Comparison of ENCODE assay signal across 19 mouse cellular contexts in genomic region chr11:36307276-36307675, GRCm38 (mm10).
DNase-seq lines count a peak whose midpoint lies in the region; ATAC-seq and TF ChIP-seq lines count a peak whose summit lies in the region.
"Had no signal": no experiment of that assay in that cellular context is flagged by ENCODE, and none has a peak within 500 bp of the region (broad histone marks: within the 10 kb centered on the region; RNA-seq: fewer than 3 reads in every experiment).

No protein-coding gene starts in this region.

- no peak for TF ChIP-seq CTCF in cerebellum, adult 2 months (IDR thresholded peaks at IDR 0.05; ENCODE audit: borderline replicate concordance, insufficient read depth, low read depth, low read length)

- H3K36me3 ChIP-seq in liver, embryonic 11.5 days (ENCODE audit: control insufficient read depth, insufficient read depth, low read length) = no peaks in the 10 kb centered on the region
- H3K36me3 ChIP-seq: forebrain, embryonic 10.5 days; limb, embryonic 13.5 days had no signal

- no peak overlapping the region for H3K27ac ChIP-seq in cerebellum, adult 2 months (ENCODE audit: insufficient read depth, low read length)
- no peak overlapping the region for H3K27ac ChIP-seq in liver, embryonic 11.5 days (ENCODE audit: low read depth, low read length)
- H3K27ac ChIP-seq: forebrain, embryonic 10.5 days; heart, adult 2 months; hindbrain, postnatal 0 days; limb, embryonic 13.5 days had no signal

- H3K4me3 ChIP-seq in cerebellum, adult 2 months (replicated peaks; ENCODE audit: insufficient read depth, low read depth, low read length) = no peak overlapping the region
- H3K4me3 ChIP-seq in liver, embryonic 11.5 days (ENCODE audit: low read depth, low read length) = no peak overlapping the region
- H3K4me3 ChIP-seq: forebrain, embryonic 10.5 days; heart, adult 2 months; limb, embryonic 13.5 days had no signal

- no peaks in the 10 kb centered on the region for H3K9me3 ChIP-seq in liver, embryonic 11.5 days (ENCODE audit: control insufficient read depth, low read length)
- H3K9me3 ChIP-seq: forebrain, embryonic 10.5 days; limb, embryonic 13.5 days had no signal

- H3K4me2 ChIP-seq in liver, embryonic 11.5 days = no peak overlapping the region
- H3K4me2 ChIP-seq: limb, embryonic 13.5 days had no signal

- no peak for TF ChIP-seq POLR2A in cerebellum, adult 2 months (IDR thresholded peaks at IDR 0.05; ENCODE audit: borderline replicate concordance, insufficient read depth, low read length)

- WGBS in cerebellum, adult 2 months = 63% methylated on average over 6 of the region's 6 CpGs
- 81% methylated on average over 6 of the region's 6 CpGs for WGBS in liver, embryonic 11.5 days

- H3K4me1 ChIP-seq in cerebellum, adult 2 months (ENCODE audit: control insufficient read depth, insufficient read depth, low read length) = peaks cover 7% of the 10 kb centered on the region
- no peaks in the 10 kb centered on the region for H3K4me1 ChIP-seq in liver, embryonic 11.5 days (replicated peaks; ENCODE audit: control insufficient read depth, insufficient read depth, low read length)

- ATAC-seq in liver, embryonic 11.5 days (replicated peaks; ENCODE audit: low FRiP score) = no peak
- ATAC-seq: activated CD4-positive, CD25-positive, alpha-beta regulatory T cell, adult 4 months; hindbrain, postnatal 0 days had no signal

- DNase-seq in cerebellum, adult 2 months = peak; percentile 27 to 51
- DNase-seq in cerebellum, postnatal 4 days (ENCODE audit: low spot score in 2 of 2) = no peak
- peak; percentile 35 for DNase-seq in layer of hippocampus, adult 11-12 months (ENCODE audit: low spot score)
- DNase-seq in layer of hippocampus, adult 9-10 months (ENCODE audit: low spot score) = no peak
- DNase-seq in right cerebral cortex, adult 2 months (ENCODE audit: low spot score in 2 of 2) = peak; percentile 36 to 47
- no peak for DNase-seq in right cerebral cortex, postnatal 4 days
- peak; percentile 59 for DNase-seq in testis, postnatal 10 days (ENCODE audit: low spot score)
- DNase-seq in liver, embryonic 11.5 days (ENCODE audit: low spot score) = no peak
- DNase-seq: adrenal gland, postnatal 36 days; heart, adult 2 months; heart, postnatal 10 days; kidney, adult 2 months; kidney, postnatal 4 days; lung, postnatal 14 days; thymus, adult 18-20 months had no signal

- no peaks in the 10 kb centered on the region for H3K27me3 ChIP-seq in cerebellum, adult 2 months (ENCODE audit: control insufficient read depth, insufficient read depth, low read length)
- H3K27me3 ChIP-seq in liver, embryonic 11.5 days (replicated peaks; ENCODE audit: control insufficient read depth, insufficient read depth, low read length) = no peaks in the 10 kb centered on the region
- H3K27me3 ChIP-seq: limb, embryonic 13.5 days had no signal

- H3K9ac ChIP-seq in liver, embryonic 11.5 days (ENCODE audit: low read depth, low read length) = no peak overlapping the region
- H3K9ac ChIP-seq: limb, embryonic 13.5 days had no signal

Comparison
In these comparisons a context has a peak if more than half of its experiments do, and no peak if none do; other contexts are left out.
1. DNase-seq: peak in cerebellum, adult 2 months (2 of 2), layer of hippocampus, adult 11-12 months (single experiment), right cerebral cortex, adult 2 months (2 of 2) and testis, postnatal 10 days (single experiment); none in cerebellum, postnatal 4 days (0 of 2), layer of hippocampus, adult 9-10 months (single experiment), right cerebral cortex, postnatal 4 days (single experiment) and liver, embryonic 11.5 days (single experiment).